Mouse (Mus musculus) right cerebral cortex, postnatal 10 days (tissue): ENCODE data around the gene S1pr3.

ENCODE experiments used
- DNase-seq, 2 experiments: peaks; one replicate each; pipeline ENCODE4 v3.0.0; 2021; ENCODE audit warnings: low spot score in 2 of 2

S1pr3 gene

GRCm38 (mm10) chr13:51408519-51409001 lies at the start of gene S1pr3:
S1pr3 (plus strand) TSS chr13:51408639.
- DNase-seq: peak in 1 of 2 experiments; percentile 47

- DNase-seq: no peak
Observed at GRCm38 (mm10) chr13:51360441-51360962, 47.9 kb upstream of the S1pr3 start.

- no peak for DNase-seq
Observed at GRCm38 (mm10) chr13:51363390-51363789, 45.0 kb upstream of the S1pr3 start.

- no peak for DNase-seq
Observed at GRCm38 (mm10) chr13:51363985-51364384, 44.5 kb upstream of the S1pr3 start.

GRCm38 (mm10) chr13:51365191-51365590 lies 43.2 kb upstream of the S1pr3 start:
- no peak for DNase-seq

- no peak for DNase-seq
Observed at GRCm38 (mm10) chr13:51368346-51368745, 40.1 kb upstream of the S1pr3 start.

GRCm38 (mm10) chr13:51369354-51369753 lies 39.1 kb upstream of the S1pr3 start:
- no peak for DNase-seq

GRCm38 (mm10) chr13:51373086-51373485 lies 35.4 kb upstream of the S1pr3 start:
- DNase-seq: no peak

GRCm38 (mm10) chr13:51374026-51374807 lies 34.2 kb upstream of the S1pr3 start:
- DNase-seq: peak; percentile 33 to 35

GRCm38 (mm10) chr13:51378126-51378525 lies 30.3 kb upstream of the S1pr3 start:
- no peak for DNase-seq

GRCm38 (mm10) chr13:51379596-51379995 lies 28.8 kb upstream of the S1pr3 start:
- no peak for DNase-seq

GRCm38 (mm10) chr13:51381498-51381897 lies 26.9 kb upstream of the S1pr3 start:
- no peak for DNase-seq

GRCm38 (mm10) chr13:51384899-51385298 lies 23.5 kb upstream of the S1pr3 start:
- no peak for DNase-seq

GRCm38 (mm10) chr13:51387908-51388307 lies 20.5 kb upstream of the S1pr3 start:
- no peak for DNase-seq

- DNase-seq: no peak
Observed at GRCm38 (mm10) chr13:51390398-51390797, 18.0 kb upstream of the S1pr3 start.

- DNase-seq: no peak
Observed at GRCm38 (mm10) chr13:51391359-51391916, 17.0 kb upstream of the S1pr3 start.

GRCm38 (mm10) chr13:51392256-51392655 lies 16.2 kb upstream of the S1pr3 start:
- no peak for DNase-seq

GRCm38 (mm10) chr13:51397861-51398260 lies 10.6 kb upstream of the S1pr3 start:
- DNase-seq: no peak

GRCm38 (mm10) chr13:51399562-51399961 lies 8.9 kb upstream of the S1pr3 start:
- DNase-seq: no peak

- no peak for DNase-seq
Observed at GRCm38 (mm10) chr13:51400186-51400719, 8.2 kb upstream of the S1pr3 start.

GRCm38 (mm10) chr13:51400736-51401501 lies 7.5 kb upstream of the S1pr3 start:
- DNase-seq: peak; percentile 77 to 81

GRCm38 (mm10) chr13:51404566-51404965 lies 3.9 kb upstream of the S1pr3 start:
- no peak for DNase-seq
